Mouse (Mus musculus) bone marrow, adult 2 months (tissue): ENCODE data around the gene Syn3.

Source experiments
- CTCF ChIP-seq: fragments of 200-500 bp; IDR thresholded peaks from 2 replicates; pipeline ENCODE4 v1.5.1; 2011; ENCODE audit warnings: low read length, control low read depth; ENCODE audit not compliant: control insufficient read depth, insufficient read depth
- POLR2A ChIP-seq: fragments of 200-500 bp; IDR thresholded peaks from 2 replicates; pipeline ENCODE4 v1.6.1; 2011; ENCODE audit warnings: low read depth, mild to moderate bottlenecking, control low read depth, low read length, borderline replicate concordance; ENCODE audit not compliant: control insufficient read depth

DNA sequence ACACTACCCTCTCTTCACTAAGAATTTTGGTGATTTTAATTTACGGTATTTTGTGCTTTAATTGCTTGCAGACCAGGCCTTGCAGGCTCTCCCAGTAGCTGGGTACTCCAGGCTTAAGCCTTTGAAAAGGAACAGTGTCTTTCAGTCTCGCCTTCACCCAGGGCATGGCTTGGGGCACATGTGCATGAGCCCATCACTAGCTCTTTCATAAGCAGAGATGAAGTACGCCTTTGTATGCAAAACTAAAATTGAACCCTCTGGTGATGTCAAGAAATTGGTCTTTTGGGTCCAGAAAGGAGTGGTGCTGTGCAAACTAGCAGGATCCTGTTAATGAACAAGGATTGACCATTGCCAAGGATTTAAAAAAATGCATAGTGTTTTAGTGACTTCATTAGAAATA, 466.2 kb downstream of the Syn3 start:
- TF ChIP-seq CTCF (no peak), POLR2A (no peak)
